Comparison of ENCODE assay signal across 8 mouse cellular contexts in the genomic region with DNA sequence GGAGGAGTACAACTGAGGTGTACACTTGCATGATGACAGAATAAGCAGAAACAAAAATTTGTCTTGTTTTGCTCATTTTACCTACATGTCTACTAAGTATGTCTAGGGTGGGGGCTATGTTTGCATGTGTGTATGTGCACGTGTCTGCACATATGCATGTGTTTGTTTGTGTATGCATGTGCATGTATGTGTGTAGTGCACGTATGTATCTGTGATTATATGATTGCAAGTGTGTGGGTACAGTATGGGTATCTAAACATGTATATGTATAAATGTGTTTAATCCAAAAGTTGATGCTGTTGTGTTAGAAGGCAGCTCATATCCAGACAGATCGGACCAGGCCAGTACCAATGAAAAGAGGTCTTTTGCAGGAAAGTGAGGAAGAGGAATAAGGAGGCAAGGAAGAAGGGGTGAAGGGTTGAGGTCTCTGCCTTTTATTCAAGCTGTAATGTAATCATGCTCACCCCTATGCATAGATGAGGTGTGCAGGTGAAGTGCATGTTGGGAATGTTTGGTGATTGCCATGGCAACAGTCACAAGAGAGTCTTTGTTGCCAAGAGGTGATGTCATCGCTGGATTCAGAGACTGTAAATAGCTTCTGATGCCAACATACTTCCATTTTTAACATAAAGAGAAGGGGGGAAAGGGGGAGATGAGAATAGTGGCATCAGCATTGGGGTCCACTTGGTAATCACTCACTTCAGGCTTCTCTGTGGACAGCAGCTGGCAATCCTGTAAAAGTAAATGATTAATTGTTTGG.
DNase-seq lines count a peak whose midpoint lies in the region; ATAC-seq and TF ChIP-seq lines count a peak whose summit lies in the region.
"Had no signal": no experiment of that assay in that cellular context is flagged by ENCODE, and none has a peak within 500 bp of the region (broad histone marks: within the 10 kb centered on the region; RNA-seq: fewer than 3 reads in every experiment).

No protein-coding gene starts in this region.

- no peaks in the 10 kb centered on the region for H3K36me3 ChIP-seq in intestine, embryonic 14.5 days (ENCODE audit: control insufficient read depth, insufficient read depth, low read length)
- H3K36me3 ChIP-seq in intestine, postnatal 0 days (ENCODE audit: control insufficient read depth, insufficient read depth) = no peaks in the 10 kb centered on the region
- H3K36me3 ChIP-seq in forebrain, embryonic 16.5 days (ENCODE audit: control insufficient read depth, insufficient read depth) = no peaks in the 10 kb centered on the region
- H3K36me3 ChIP-seq in neural tube, embryonic 14.5 days (ENCODE audit: control insufficient read depth, insufficient read depth, low read length) = no peaks in the 10 kb centered on the region
- H3K36me3 ChIP-seq: liver, embryonic 13.5 days had no signal

- H3K4me1 ChIP-seq in intestine, embryonic 14.5 days (replicated peaks; ENCODE audit: control insufficient read depth, insufficient read depth, low read length) = no peaks in the 10 kb centered on the region
- H3K4me1 ChIP-seq in intestine, postnatal 0 days (replicated peaks; ENCODE audit: control insufficient read depth, insufficient read depth, low read length) = no peaks in the 10 kb centered on the region
- peaks cover 4% of the 10 kb centered on the region; the same call in 1 of the 2 replicates for H3K4me1 ChIP-seq in forebrain, embryonic 16.5 days (replicated peaks; ENCODE audit: control insufficient read depth, insufficient read depth, low read length)
- H3K4me1 ChIP-seq in neural tube, embryonic 14.5 days (ENCODE audit: control insufficient read depth, insufficient read depth, low read length) = no peaks in the 10 kb centered on the region
- H3K4me1 ChIP-seq: liver, embryonic 13.5 days had no signal

- no peak overlapping the region for H3K4me2 ChIP-seq in intestine, embryonic 14.5 days (ENCODE audit: low read length)
- H3K4me2 ChIP-seq in intestine, postnatal 0 days (replicated peaks; ENCODE audit: low read depth) = no peak overlapping the region
- H3K4me2 ChIP-seq in forebrain, embryonic 16.5 days (ENCODE audit: low read length) = no peak overlapping the region
- H3K4me2 ChIP-seq in neural tube, embryonic 14.5 days (ENCODE audit: low read depth, low read length) = no peak overlapping the region
- H3K4me2 ChIP-seq: liver, embryonic 13.5 days had no signal

- H3K9me3 ChIP-seq in intestine, embryonic 14.5 days (ENCODE audit: control insufficient read depth, low read length) = no peaks in the 10 kb centered on the region
- H3K9me3 ChIP-seq in intestine, postnatal 0 days (ENCODE audit: control insufficient read depth) = no peaks in the 10 kb centered on the region
- no peaks in the 10 kb centered on the region for H3K9me3 ChIP-seq in forebrain, embryonic 16.5 days (ENCODE audit: control insufficient read depth, low read length)
- H3K9me3 ChIP-seq in neural tube, embryonic 14.5 days (ENCODE audit: control insufficient read depth, low read length) = no peaks in the 10 kb centered on the region
- H3K9me3 ChIP-seq: liver, embryonic 13.5 days had no signal

- peak; percentile 47; the same call in 1 of the 2 replicates for ATAC-seq in intestine, embryonic 14.5 days (replicated peaks; ENCODE audit: low FRiP score, low TSS enrichment, low read depth)
- ATAC-seq in intestine, postnatal 0 days = no peak
- peak; percentile 90 for ATAC-seq in forebrain, embryonic 16.5 days
- ATAC-seq in neural tube, embryonic 14.5 days (ENCODE audit: low read depth) = peak; percentile 79

- H3K9ac ChIP-seq in intestine, embryonic 14.5 days (ENCODE audit: low read length) = no peak overlapping the region
- H3K9ac ChIP-seq in intestine, postnatal 0 days (ENCODE audit: low read depth, low read length) = no peak overlapping the region
- H3K9ac ChIP-seq in forebrain, embryonic 16.5 days (replicated peaks; ENCODE audit: low read depth, low read length) = no peak overlapping the region
- H3K9ac ChIP-seq in neural tube, embryonic 14.5 days (replicated peaks; ENCODE audit: low read depth, low read length) = no peak overlapping the region
- H3K9ac ChIP-seq: liver, embryonic 13.5 days had no signal

- TF ChIP-seq CTCF in intestine, postnatal 0 days (IDR thresholded peaks at IDR 0.05; ENCODE audit: low read depth) = no peak

- no peak for DNase-seq in intestine, embryonic 14.5 days (ENCODE audit: low spot score)
- peak; percentile 13 for DNase-seq in R1 (ENCODE audit: low read depth, low spot score)
- DNase-seq in layer of hippocampus, postnatal 14 days (ENCODE audit: low spot score in 2 of 2) = no peak
- no peak for DNase-seq in T-cell, adult 2 months (ENCODE audit: low spot score)
- DNase-seq: liver, embryonic 13.5 days had no signal

- WGBS in intestine, embryonic 14.5 days = 82% methylated on average over 4 of the region's 4 CpGs
- WGBS in intestine, postnatal 0 days = 85% methylated on average over 4 of the region's 4 CpGs
- WGBS in forebrain, embryonic 16.5 days = 50% methylated on average over 4 of the region's 4 CpGs
- 89% methylated on average over 4 of the region's 4 CpGs for WGBS in neural tube, embryonic 14.5 days

- no peak overlapping the region for H3K27ac ChIP-seq in intestine, embryonic 14.5 days (ENCODE audit: low read depth)
- H3K27ac ChIP-seq in intestine, postnatal 0 days (ENCODE audit: low read depth, low read length) = no peak overlapping the region
- no peak overlapping the region for H3K27ac ChIP-seq in forebrain, embryonic 16.5 days (ENCODE audit: low read length)
- H3K27ac ChIP-seq in neural tube, embryonic 14.5 days (ENCODE audit: low read depth, low read length) = no peak overlapping the region
- H3K27ac ChIP-seq: liver, embryonic 13.5 days had no signal

- H3K27me3 ChIP-seq in intestine, embryonic 14.5 days (replicated peaks; ENCODE audit: control insufficient read depth, insufficient read depth, low read length) = no peaks in the 10 kb centered on the region
- H3K27me3 ChIP-seq in intestine, postnatal 0 days (replicated peaks; ENCODE audit: control insufficient read depth, insufficient read depth, low read length) = no peaks in the 10 kb centered on the region
- H3K27me3 ChIP-seq in forebrain, embryonic 16.5 days (replicated peaks; ENCODE audit: control insufficient read depth, insufficient read depth, low read length) = no peaks in the 10 kb centered on the region
- H3K27me3 ChIP-seq in neural tube, embryonic 14.5 days (ENCODE audit: control insufficient read depth, insufficient read depth, low read length) = no peaks in the 10 kb centered on the region
- H3K27me3 ChIP-seq: liver, embryonic 13.5 days had no signal

- H3K4me3 ChIP-seq in intestine, embryonic 14.5 days (ENCODE audit: low read depth, low read length) = no peak overlapping the region
- H3K4me3 ChIP-seq in intestine, postnatal 0 days (ENCODE audit: low read depth, low read length) = no peak overlapping the region
- H3K4me3 ChIP-seq in forebrain, embryonic 16.5 days (replicated peaks; ENCODE audit: low read length) = no peak overlapping the region
- no peak overlapping the region for H3K4me3 ChIP-seq in neural tube, embryonic 14.5 days (ENCODE audit: low read depth, low read length)
- H3K4me3 ChIP-seq: liver, embryonic 13.5 days had no signal
